Mouse (Mus musculus) myocyte (in vitro differentiated cells): ENCODE results near the gene Osbpl2. TPM values are rescaled to one million over a fixed set of nuclear protein-coding genes. Genes with fewer than 3 reads are reported as not detected.
A peak's percentile ranks its signal among the peaks of the same experiment; 100 is the strongest.

ENCODE experiments used
- H3K27me3 ChIP-seq: one replicate; pipeline ENCODE4 v1.6.1; 2011; ENCODE audit not compliant: control insufficient read depth, insufficient read depth, insufficient read length
- H3K36me3 ChIP-seq: one replicate; pipeline ENCODE4 v1.6.1; 2011; ENCODE audit not compliant: control insufficient read depth, insufficient read depth
- H3K4me2 ChIP-seq: one replicate; pipeline ENCODE4 v1.6.1; 2011; ENCODE audit warnings: low read depth, control low read depth
- H3K4me3 ChIP-seq: one replicate; pipeline ENCODE4 v1.5.1; 2011; ENCODE audit warnings: mild to moderate bottlenecking, control low read depth, moderate library complexity
- H3K79me2 ChIP-seq: one replicate; pipeline ENCODE4 v1.6.1; 2011; ENCODE audit not compliant: control insufficient read depth, insufficient read depth
- H3ac ChIP-seq: one replicate; pipeline ENCODE4 v1.6.1; 2011; ENCODE audit not compliant: control insufficient read depth, insufficient read length
- CEBPB ChIP-seq: IDR thresholded peaks from 2 replicates; pipeline ENCODE4 v1.6.1; 2011; ENCODE audit warnings: mild to moderate bottlenecking, moderate library complexity; ENCODE audit not compliant: poor library complexity, insufficient read depth, severe bottlenecking
- E2F4 ChIP-seq: IDR thresholded peaks from one replicate; pipeline ENCODE4 v1.6.1; 2011; ENCODE audit warnings: mild to moderate bottlenecking, control low read depth, moderate library complexity; ENCODE audit not compliant: insufficient read depth
- MAX ChIP-seq: IDR thresholded peaks from one replicate; pipeline ENCODE4 v1.6.1; 2011; ENCODE audit warnings: low read depth, mild to moderate bottlenecking, control low read depth
- MYOD1 ChIP-seq, 3 experiments: IDR thresholded peaks; one replicate each; pipeline ENCODE4 v1.6.1; 2011; ENCODE audit warnings: control low read depth in 2 of 3, low read depth in 2 of 3, mild to moderate bottlenecking in 2 of 3, moderate library complexity in 1 of 3; ENCODE audit not compliant: insufficient read length in 2 of 3, control insufficient read depth in 1 of 3
- MYOG ChIP-seq, 3 experiments: IDR thresholded peaks; one replicate each; pipeline ENCODE4 v1.6.1; 2011; ENCODE audit warnings: control low read depth in 2 of 3, low read depth in 2 of 3, mild to moderate bottlenecking in 2 of 3; ENCODE audit not compliant: insufficient read length in 2 of 3, control insufficient read depth in 1 of 3, insufficient read depth in 1 of 3
- POLR2A ChIP-seq: IDR thresholded peaks from one replicate; pipeline ENCODE4 v1.6.1; 2011; ENCODE audit warnings: low read depth, mild to moderate bottlenecking, control low read depth, moderate library complexity; ENCODE audit not compliant: insufficient read length
- POLR2AphosphoS2 ChIP-seq: IDR thresholded peaks from one replicate; pipeline ENCODE4 v1.6.1; 2011; ENCODE audit warnings: low read depth, control low read depth; ENCODE audit not compliant: insufficient read length
- REST ChIP-seq: IDR thresholded peaks from one replicate; pipeline ENCODE4 v1.6.1; 2011; ENCODE audit warnings: mild to moderate bottlenecking, control low read depth, moderate library complexity; ENCODE audit not compliant: insufficient read depth, insufficient read length
- SRF ChIP-seq: IDR thresholded peaks from one replicate; pipeline ENCODE4 v1.6.1; 2011; ENCODE audit warnings: low read depth; ENCODE audit not compliant: control insufficient read depth, insufficient read length
- TCF12 ChIP-seq: IDR thresholded peaks from one replicate; pipeline ENCODE4 v1.6.1; 2011; ENCODE audit warnings: mild to moderate bottlenecking, control low read depth; ENCODE audit not compliant: poor library complexity, insufficient read depth, severe bottlenecking
- TCF3 ChIP-seq: IDR thresholded peaks from one replicate; pipeline ENCODE4 v1.6.1; 2011; ENCODE audit warnings: low read depth, control low read depth; ENCODE audit not compliant: insufficient read length
- USF1 ChIP-seq: IDR thresholded peaks from one replicate; pipeline ENCODE4 v1.6.1; 2011; ENCODE audit warnings: low read depth, mild to moderate bottlenecking, control low read depth, moderate library complexity
- polyA plus RNA-seq: library from polyadenylated mRNA; unstranded; fragments of >200 nt; fragmentation: generic; extraction: Trizol; gene quantifications from one replicate; pipeline ENCODE4 v1.2.1, GENCODE M21; 2012; ENCODE audit warnings: missing spikeins

Osbpl2 gene
- polyA plus RNA-seq, 1 experiment = 34.8 TPM

- Histone ChIP-seq H3K4me3 (no peak overlapping the region), H3K27me3 (peaks cover 21% of the 10 kb centered on the region), H3K79me2 (no peaks in the 10 kb centered on the region), H3K4me2 (peak overlapping the region; percentile 40), H3ac (no peak overlapping the region), H3K36me3 (no peaks in the 10 kb centered on the region)
- TF ChIP-seq MYOD1 (IDR thresholded peaks at IDR 0.05; ENCODE audit: control insufficient read depth in 1 of 3, insufficient read length in 2 of 3, low read depth in 2 of 3) = peak; percentile 41 to 90 (median 77)
- peak; percentile 74 to 93 (median 88) for TF ChIP-seq MYOG (IDR thresholded peaks at IDR 0.05; ENCODE audit: control insufficient read depth in 1 of 3, insufficient read depth in 1 of 3, insufficient read length in 2 of 3, low read depth in 2 of 3)
- TF ChIP-seq POLR2AphosphoS2 = no peak
- TF ChIP-seq TCF12 = peak; percentile 54
- TF ChIP-seq E2F4 = no peak
These were observed 4.9 kb upstream of the Osbpl2 start for GRCm38 (mm10) chr2:180113909-180114890.

- H3K27me3 ChIP-seq = peaks cover 11% of the 10 kb centered on the region
- TF ChIP-seq MYOG (IDR thresholded peaks at IDR 0.05; ENCODE audit: control insufficient read depth in 1 of 3, insufficient read depth in 1 of 3, insufficient read length in 2 of 3, low read depth in 2 of 3) = peak in 1 of 3 experiments; percentile 65
- TF ChIP-seq POLR2A = no peak
- peaks cover 8% of the 10 kb centered on the region for H3K79me2 ChIP-seq
- no peaks in the 10 kb centered on the region for H3K36me3 ChIP-seq
- H3ac ChIP-seq = no peak overlapping the region
- H3K4me3 ChIP-seq = no peak overlapping the region
- H3K4me2 ChIP-seq = peak overlapping the region; percentile 40
These were observed 3.8 kb upstream of the Osbpl2 start for GRCm38 (mm10) chr2:180115279-180115678.

GRCm38 (mm10) chr2:180116081-180116493 is 3.0 kb upstream of the Osbpl2 start:
- no peaks in the 10 kb centered on the region for H3K36me3 ChIP-seq
- no peak overlapping the region for H3ac ChIP-seq
- H3K27me3 ChIP-seq = peaks cover 5% of the 10 kb centered on the region
- peak in 1 of 3 experiments; percentile 74 for TF ChIP-seq MYOG (IDR thresholded peaks at IDR 0.05; ENCODE audit: control insufficient read depth in 1 of 3, insufficient read depth in 1 of 3, insufficient read length in 2 of 3, low read depth in 2 of 3)
- TF ChIP-seq POLR2AphosphoS2 = no peak
- TF ChIP-seq MYOD1 (IDR thresholded peaks at IDR 0.05; ENCODE audit: control insufficient read depth in 1 of 3, insufficient read length in 2 of 3, low read depth in 2 of 3) = peak in 1 of 3 experiments; percentile 42
- H3K79me2 ChIP-seq = peaks cover 16% of the 10 kb centered on the region
- H3K4me3 ChIP-seq = no peak overlapping the region
- H3K4me2 ChIP-seq = peak overlapping the region; percentile 40

- no peak overlapping the region for H3ac ChIP-seq
- no peaks in the 10 kb centered on the region for H3K36me3 ChIP-seq
- no peak overlapping the region for H3K4me3 ChIP-seq
- H3K4me2 ChIP-seq = peak overlapping the region; percentile 40
- no peaks in the 10 kb centered on the region for H3K27me3 ChIP-seq
- H3K79me2 ChIP-seq = peaks cover 19% of the 10 kb centered on the region
- TF ChIP-seq TCF12 = no peak
- no peak for TF ChIP-seq E2F4
- no peak for TF ChIP-seq CEBPB
- TF ChIP-seq SRF = no peak
- TF ChIP-seq REST = no peak
- TF ChIP-seq TCF3 = no peak
- no peak for TF ChIP-seq MAX
- no peak for TF ChIP-seq USF1
- no peak for TF ChIP-seq MYOG (IDR thresholded peaks at IDR 0.05; ENCODE audit: control insufficient read depth in 1 of 3, insufficient read depth in 1 of 3, insufficient read length in 2 of 3, low read depth in 2 of 3)
- TF ChIP-seq POLR2AphosphoS2 = no peak
- no peak for TF ChIP-seq POLR2A
- no peak for TF ChIP-seq MYOD1 (IDR thresholded peaks at IDR 0.05; ENCODE audit: control insufficient read depth in 1 of 3, insufficient read length in 2 of 3, low read depth in 2 of 3)
These were observed 2.2 kb upstream of the Osbpl2 start for GRCm38 (mm10) chr2:180116741-180117484.

GRCm38 (mm10) chr2:180117485-180118194 is 1.5 kb upstream of the Osbpl2 start:
- no peak for TF ChIP-seq CEBPB
- no peak for TF ChIP-seq USF1
- TF ChIP-seq TCF3 = no peak
- TF ChIP-seq E2F4 = no peak
- no peak for TF ChIP-seq SRF
- no peak for TF ChIP-seq TCF12
- TF ChIP-seq POLR2AphosphoS2 = no peak
- no peak for TF ChIP-seq REST
- TF ChIP-seq MAX = no peak
- no peak for TF ChIP-seq MYOG (IDR thresholded peaks at IDR 0.05; ENCODE audit: control insufficient read depth in 1 of 3, insufficient read depth in 1 of 3, insufficient read length in 2 of 3, low read depth in 2 of 3)
- no peak for TF ChIP-seq POLR2A

More at GRCm38 (mm10) chr2:180117485-180118194, 1.5 kb upstream of the Osbpl2 start:
- Histone ChIP-seq H3K79me2 (peaks cover 19% of the 10 kb centered on the region), H3ac (no peak overlapping the region), H3K27me3 (no peaks in the 10 kb centered on the region), H3K4me2 (peak overlapping the region; percentile 80), H3K36me3 (no peaks in the 10 kb centered on the region), H3K4me3 (peak overlapping the region; percentile 50)
